Mouse (Mus musculus) embryonic fibroblast, embryonic 13.5 days (primary cell): ENCODE data around the gene Ggnbp2. TPM values are rescaled to one million over a fixed set of nuclear protein-coding genes. Genes with fewer than 3 reads are reported as not detected.

Experiments
- H3K27ac ChIP-seq: 2 replicates; pipeline ENCODE4 v1.5.1; 2012; ENCODE audit warnings: low read length, control low read depth, inconsistent platforms; ENCODE audit not compliant: insufficient read depth
- H3K4me1 ChIP-seq: 2 replicates; pipeline ENCODE4 v1.6.1; 2011; ENCODE audit warnings: low read length; ENCODE audit not compliant: control insufficient read depth, insufficient read depth
- H3K4me3 ChIP-seq: 2 replicates; pipeline ENCODE4 v1.5.1; 2011; ENCODE audit warnings: mild to moderate bottlenecking, control low read depth, low read length; ENCODE audit not compliant: insufficient read depth
- CTCF ChIP-seq: IDR thresholded peaks from 2 replicates; pipeline ENCODE4 v1.5.1; 2011; ENCODE audit warnings: mild to moderate bottlenecking, control low read depth, low read length, moderate library complexity, borderline replicate concordance; ENCODE audit not compliant: insufficient read depth
- POLR2A ChIP-seq: IDR thresholded peaks from 2 replicates; pipeline ENCODE4 v1.6.1; 2011; ENCODE audit warnings: low read depth, mild to moderate bottlenecking, control low read depth, low read length, moderate library complexity
- polyA plus RNA-seq: library from polyadenylated mRNA; stranded (reverse); fragments of >200 nt; gene quantifications from 2 replicates; pipeline ENCODE4 v1.2.4, GENCODE M21; 2011; ENCODE audit warnings: low read depth; ENCODE audit not compliant: missing spikeins, insufficient read length

The Ggnbp2 gene
- polyA plus RNA-seq, 1 experiment, result 105 TPM

GRCm38 (mm10) chr11:84907081-84907480 lies 36.5 kb upstream of the Ggnbp2 start:
- no peaks in the 10 kb centered on the region for H3K4me1 ChIP-seq
- H3K4me3 ChIP-seq, result no peak overlapping the region
- TF ChIP-seq POLR2A (no peak), CTCF (no peak)
- no peak overlapping the region for H3K27ac ChIP-seq

- H3K27ac ChIP-seq, result no peak overlapping the region
- no peak overlapping the region for H3K4me3 ChIP-seq
- TF ChIP-seq CTCF, result no peak
- TF ChIP-seq POLR2A, result no peak
- no peaks in the 10 kb centered on the region for H3K4me1 ChIP-seq
Observed at GRCm38 (mm10) chr11:84904597-84905144, 34.1 kb upstream of the Ggnbp2 start.

DNA sequence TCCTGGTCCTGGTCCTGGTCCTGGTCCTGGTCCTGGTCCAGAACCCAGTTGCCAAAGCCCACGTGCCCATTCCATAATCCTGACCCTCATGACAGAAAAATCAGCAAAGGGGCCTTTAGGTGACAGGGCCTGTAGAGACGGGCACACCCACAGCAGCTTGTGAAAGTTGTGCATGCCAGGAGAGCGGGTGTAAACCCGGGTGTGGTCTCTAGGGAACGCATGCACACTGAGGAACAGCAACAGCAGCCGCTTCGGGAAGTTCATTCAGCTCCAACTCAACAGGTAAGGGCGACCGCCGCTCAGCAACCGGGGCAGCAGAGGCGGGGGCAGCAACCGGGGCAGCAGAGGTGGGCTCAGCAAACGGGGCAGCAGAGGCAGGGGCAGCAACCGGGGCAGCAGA lies 22.5 kb upstream of the Ggnbp2 start:
- Histone ChIP-seq H3K4me1 (no peaks in the 10 kb centered on the region), H3K4me3 (no peak overlapping the region), H3K27ac (no peak overlapping the region)
- TF ChIP-seq POLR2A, result no peak
- no peak for TF ChIP-seq CTCF

DNA sequence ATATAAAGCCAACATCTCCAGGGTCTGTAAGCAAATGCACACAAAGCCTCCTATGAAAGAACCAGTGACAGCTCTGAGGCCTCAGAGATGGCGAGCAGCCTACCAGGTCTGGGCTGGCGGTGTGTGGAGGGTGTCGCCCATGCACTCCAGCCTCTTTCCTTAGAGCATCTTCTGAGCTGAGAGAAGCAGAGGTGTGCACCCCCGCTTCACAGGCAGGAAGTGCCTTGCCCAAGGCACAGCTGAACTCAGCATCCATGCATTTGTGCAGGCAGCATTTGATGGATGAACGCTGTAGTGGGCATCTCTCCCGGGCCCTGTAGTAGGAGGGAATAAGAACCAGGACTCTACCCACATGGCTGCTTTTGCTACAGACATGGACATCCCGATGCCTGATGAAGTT lies 21.1 kb upstream of the Ggnbp2 start:
- Histone ChIP-seq H3K4me3 (no peak overlapping the region), H3K27ac (no peak overlapping the region), H3K4me1 (no peaks in the 10 kb centered on the region)
- TF ChIP-seq POLR2A, result no peak
- no peak for TF ChIP-seq CTCF

GRCm38 (mm10) chr11:84889492-84889891 lies 18.9 kb upstream of the Ggnbp2 start:
- no peaks in the 10 kb centered on the region for H3K4me1 ChIP-seq
- H3K4me3 ChIP-seq, result no peak overlapping the region
- no peak overlapping the region for H3K27ac ChIP-seq
- TF ChIP-seq POLR2A, result no peak

- H3K4me1 ChIP-seq, result no peaks in the 10 kb centered on the region
- H3K27ac ChIP-seq, result no peak overlapping the region
- TF ChIP-seq CTCF (no peak), POLR2A (no peak)
- H3K4me3 ChIP-seq, result no peak overlapping the region
Observed at GRCm38 (mm10) chr11:84888025-84888424, 17.4 kb upstream of the Ggnbp2 start.

- Histone ChIP-seq H3K4me3 (no peak overlapping the region), H3K27ac (no peak overlapping the region), H3K4me1 (no peaks in the 10 kb centered on the region)
- no peak for TF ChIP-seq CTCF
- no peak for TF ChIP-seq POLR2A
Observed at GRCm38 (mm10) chr11:84886767-84887511, 16.3 kb upstream of the Ggnbp2 start.

DNA sequence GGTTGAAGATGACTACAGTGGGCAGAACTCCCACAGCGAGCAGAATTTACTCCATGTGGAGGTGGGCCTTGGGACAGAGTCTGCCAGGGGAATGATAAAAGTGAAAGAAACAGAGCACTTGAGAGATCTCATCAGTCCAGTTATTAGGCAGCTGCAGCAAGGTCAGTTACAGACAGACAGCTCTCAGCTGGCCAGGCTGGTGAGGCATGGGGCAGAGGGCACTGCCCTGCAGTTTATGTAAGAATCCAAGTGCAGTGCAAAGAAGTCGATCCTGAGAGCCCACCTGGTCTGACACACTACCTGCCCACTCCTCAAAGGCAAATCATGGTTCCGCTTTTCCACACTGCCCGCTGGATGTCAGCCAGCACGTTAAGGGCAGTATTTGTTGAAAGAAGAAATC lies 15.6 kb upstream of the Ggnbp2 start:
- no peak overlapping the region for H3K27ac ChIP-seq
- TF ChIP-seq POLR2A (no peak), CTCF (no peak)
- H3K4me3 ChIP-seq, result no peak overlapping the region
- no peaks in the 10 kb centered on the region for H3K4me1 ChIP-seq

DNA sequence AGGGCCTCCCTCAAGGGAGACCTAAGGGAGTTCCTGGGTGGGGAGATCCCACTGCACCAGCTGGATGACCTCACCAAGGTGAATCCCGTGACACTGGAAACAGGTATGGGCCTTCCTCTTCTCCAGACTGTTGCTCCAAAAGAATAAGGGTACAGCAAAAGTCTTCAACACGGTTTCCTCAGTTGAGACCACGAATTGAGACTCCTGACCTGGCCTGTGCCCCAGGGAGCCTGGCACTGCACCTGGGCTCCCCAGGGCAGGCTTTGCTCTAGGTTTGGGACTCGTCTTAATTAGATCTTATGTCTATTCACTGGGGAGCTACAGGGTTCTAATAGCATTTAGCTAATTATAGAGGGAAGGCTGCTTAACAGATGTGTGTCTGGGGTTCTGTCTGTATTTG lies 14.6 kb upstream of the Ggnbp2 start:
- Histone ChIP-seq H3K4me3 (no peak overlapping the region), H3K27ac (no peak overlapping the region), H3K4me1 (no peaks in the 10 kb centered on the region)
- TF ChIP-seq CTCF, result no peak
- TF ChIP-seq POLR2A, result no peak

GRCm38 (mm10) chr11:84882346-84882745 lies 11.7 kb upstream of the Ggnbp2 start:
- TF ChIP-seq POLR2A (no peak), CTCF (no peak)
- Histone ChIP-seq H3K27ac (no peak overlapping the region), H3K4me1 (no peaks in the 10 kb centered on the region), H3K4me3 (no peak overlapping the region)
